Mouse (Mus musculus): ENCODE data around the gene Slc8b1.

DNA sequence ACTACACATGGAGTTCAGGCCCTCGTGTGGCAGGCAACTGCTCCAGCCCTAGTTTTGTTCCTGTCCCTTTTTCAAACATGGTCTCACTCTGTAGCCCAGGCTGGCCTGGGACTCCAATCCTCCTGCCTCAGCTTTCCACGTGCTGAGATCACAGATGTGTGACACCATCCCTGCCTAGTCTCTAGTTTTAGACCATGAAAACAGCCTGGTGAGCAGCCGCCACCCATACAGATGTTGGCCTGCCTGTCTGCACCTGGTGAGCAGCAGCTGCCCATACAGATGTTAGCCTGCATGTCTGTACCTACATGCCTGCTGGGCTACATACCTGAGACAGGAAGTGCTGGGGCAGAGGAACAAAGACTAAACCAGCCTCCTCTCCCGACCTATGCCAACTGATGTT lies 11.8 kb upstream of the Slc8b1 start:
- TF ChIP-seq POLR2A (IDR thresholded peaks at IDR 0.05; ENCODE audit: borderline replicate concordance, extremely low read depth, low read depth, low read length) (no peak), CTCF (IDR thresholded peaks at IDR 0.05; ENCODE audit: insufficient read depth, low read length) (no peak)

Data from lung, adult 2 months (tissue).